Mouse (Mus musculus) c-Kit-negative CD71-positive TER-119-positive erythroid progenitor cells, embryonic 14.5 days (primary cell): ENCODE measurements around the gene Hspe1.
"Not testable (repeated sequence)": the region's sequence is repeated elsewhere in the genome, so short reads cannot be mapped to it uniquely, and the experiment has no call there.

Experiments
- DNase-seq: peaks from one replicate; pipeline ENCODE4 v3.0.0-alpha.2; 2013; ENCODE audit warnings: low read depth, low spot score

Gene Hspe1

DNA sequence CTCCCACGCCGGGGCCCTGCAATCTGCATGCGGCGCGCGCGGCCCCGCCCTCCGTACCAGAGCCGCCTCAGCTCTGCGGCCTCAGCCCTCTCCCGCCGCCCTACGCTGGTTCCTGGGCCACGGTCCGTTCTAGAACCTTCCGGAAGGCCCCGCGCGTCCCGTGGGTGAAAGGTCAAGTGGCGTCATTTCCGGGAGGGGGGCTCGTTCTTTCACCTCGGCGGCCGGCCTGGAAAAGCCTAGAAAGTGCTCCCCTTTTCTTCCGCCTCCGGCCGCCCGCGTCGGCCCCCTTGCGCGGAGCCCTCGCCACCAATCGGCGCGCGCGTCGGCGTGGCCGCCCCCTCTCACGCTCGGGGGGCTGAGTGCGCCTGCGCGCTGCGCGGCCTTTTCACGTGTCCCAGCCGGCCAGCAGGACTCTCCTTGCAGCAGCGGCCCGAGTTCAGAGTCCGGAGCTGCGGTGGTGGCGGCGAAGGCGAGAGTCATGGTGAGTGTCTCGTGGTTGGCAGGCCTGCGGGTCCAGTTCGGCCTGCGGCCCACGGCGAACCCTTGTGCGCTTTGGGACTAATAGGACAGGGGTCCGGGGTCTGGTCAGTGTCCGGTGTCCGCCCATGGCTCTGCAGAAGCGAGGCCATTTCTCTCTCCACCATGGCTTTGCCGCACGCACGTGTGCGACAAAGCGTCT lies at the start of gene Hspe1, which contains the start of gene Hspd1:
Gene Hspe1, plus strand, starts transcription at position 201 of the 679 bp plus-strand sequence.
Gene Hspd1, minus strand, starts transcription at position 312 of the 679 bp plus-strand sequence.
- DNase-seq: peak; percentile 80

- no peak for DNase-seq
These were observed 48.0 kb upstream of the Hspe1 start for GRCm38 (mm10) chr1:55039944-55040343.

- no peak for DNase-seq
These were observed 46.2 kb upstream of the Hspe1 start for GRCm38 (mm10) chr1:55041691-55042090.

GRCm38 (mm10) chr1:55042246-55042645 lies 45.7 kb upstream of the Hspe1 start:
- DNase-seq: no peak

GRCm38 (mm10) chr1:55043164-55043563 lies 44.8 kb upstream of the Hspe1 start:
- no peak for DNase-seq

DNA sequence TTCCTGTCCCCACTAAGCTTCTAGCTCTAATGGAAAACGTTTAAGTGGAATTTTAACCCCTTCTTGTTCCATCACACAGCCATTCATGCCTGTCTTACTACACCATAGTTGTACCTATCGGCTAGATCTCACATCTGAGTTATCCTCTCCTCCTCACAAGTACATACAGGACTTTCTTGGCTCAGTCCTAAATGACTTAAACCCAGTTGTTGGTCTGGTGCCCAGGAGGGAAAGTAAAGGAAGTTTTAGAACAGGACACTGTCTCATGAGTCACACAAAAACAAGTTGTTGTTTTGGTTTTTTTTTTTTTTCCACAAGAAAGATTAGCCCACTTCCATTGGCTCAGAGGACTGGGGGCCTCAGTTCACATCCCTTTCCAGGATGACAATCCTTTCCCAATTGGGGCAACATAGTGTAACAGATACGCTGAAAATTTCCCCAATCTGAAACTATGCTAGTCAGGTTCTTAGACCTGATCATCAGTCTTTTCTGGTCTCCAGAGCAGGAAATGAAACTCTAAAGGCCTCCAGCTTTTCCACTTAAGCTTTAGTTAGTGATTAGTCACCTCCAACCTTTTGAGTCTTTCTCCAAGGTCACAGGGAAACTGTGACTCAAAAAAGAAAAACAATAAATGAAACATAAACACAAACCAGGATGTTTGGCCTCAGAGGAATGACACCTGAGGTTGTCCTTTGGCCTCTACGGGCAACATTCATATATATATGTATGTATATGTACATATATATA lies 38.9 kb upstream of the Hspe1 start:
- DNase-seq: no peak

DNA sequence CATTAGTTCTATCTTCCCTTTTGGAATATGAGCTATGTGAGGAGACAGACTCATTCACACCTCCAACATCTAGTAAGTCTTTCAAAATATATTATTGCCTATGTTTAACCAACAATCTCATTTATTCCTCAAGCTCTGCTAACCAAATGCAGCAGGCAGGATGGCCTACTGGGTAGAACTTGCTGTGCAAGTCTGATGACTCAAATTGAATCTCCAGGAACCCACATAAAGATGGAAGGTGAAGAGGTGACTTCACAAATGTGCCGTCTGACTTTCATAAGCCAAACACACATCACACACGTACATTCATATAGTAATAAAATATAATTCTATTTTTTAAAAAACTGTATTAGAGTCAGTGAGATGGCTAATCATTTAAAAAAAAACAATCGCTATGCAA lies 36.3 kb upstream of the Hspe1 start:
- no peak for DNase-seq

- peak; percentile 96 for DNase-seq
These were observed 35.5 kb upstream of the Hspe1 start, which contains the start of gene Coq10b for GRCm38 (mm10) chr1:55052355-55052953. Gene Coq10b (plus strand): TSS chr1:55052770.

DNA sequence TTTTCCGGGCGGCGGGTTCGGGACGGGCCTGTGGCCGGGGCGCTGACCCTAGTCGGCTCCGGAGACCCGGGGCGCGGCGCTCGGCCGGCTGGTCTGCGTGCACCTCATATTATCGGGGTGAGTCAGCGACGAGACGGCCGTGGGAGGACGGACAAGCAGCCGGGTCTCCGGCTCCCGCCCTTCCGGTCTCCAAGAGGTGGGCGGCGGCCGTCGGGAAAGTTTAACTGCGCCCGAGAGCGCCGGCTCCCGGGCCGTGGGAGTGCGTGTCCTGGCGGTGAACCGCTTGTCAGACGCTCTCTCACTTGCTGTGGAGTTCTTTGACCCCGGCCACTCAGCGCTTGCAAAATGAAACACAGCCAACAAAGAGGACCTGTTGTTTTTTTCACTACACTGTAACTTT lies 34.9 kb upstream of the Hspe1 start:
- peak; percentile 74 for DNase-seq

- DNase-seq: no peak
These were observed 34.3 kb upstream of the Hspe1 start for GRCm38 (mm10) chr1:55053596-55053995.

DNA sequence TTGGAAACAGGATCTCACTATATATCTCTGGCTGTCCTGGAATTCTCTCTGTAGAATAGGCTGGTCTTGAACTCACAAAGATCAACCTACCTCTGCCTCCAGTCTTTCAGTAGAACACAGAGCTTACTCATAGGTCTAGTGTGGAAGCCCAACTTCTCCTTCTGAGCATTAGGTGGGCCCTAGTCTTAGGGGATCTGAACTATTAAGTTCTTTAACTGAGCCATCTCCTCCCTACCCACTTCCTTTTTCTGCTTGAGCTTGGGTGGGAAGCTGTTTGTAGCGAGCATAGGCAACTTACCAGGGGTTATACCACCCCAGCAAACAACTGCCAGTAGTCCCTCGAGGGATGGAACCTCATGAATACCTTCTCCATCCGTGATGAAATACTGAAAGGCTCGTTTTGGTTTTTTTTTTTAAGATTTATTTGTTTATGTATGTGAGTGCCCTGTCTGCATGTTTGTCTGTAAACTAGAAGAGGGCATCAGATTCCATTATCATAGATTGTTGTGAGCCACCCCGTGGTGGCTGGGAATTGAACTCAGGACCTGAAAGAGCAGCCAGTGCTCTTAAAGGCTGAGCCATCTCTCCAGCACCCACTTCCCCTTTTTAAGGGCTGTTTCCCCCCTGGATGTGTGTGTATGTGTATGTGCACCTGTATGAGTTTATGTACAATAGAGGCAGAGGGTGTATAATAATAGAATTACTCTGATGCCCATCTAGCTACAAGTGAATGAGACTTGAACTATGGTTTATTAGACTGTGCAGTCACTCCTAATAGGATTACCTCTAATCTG lies 32.4 kb upstream of the Hspe1 start:
- DNase-seq: no peak

DNA sequence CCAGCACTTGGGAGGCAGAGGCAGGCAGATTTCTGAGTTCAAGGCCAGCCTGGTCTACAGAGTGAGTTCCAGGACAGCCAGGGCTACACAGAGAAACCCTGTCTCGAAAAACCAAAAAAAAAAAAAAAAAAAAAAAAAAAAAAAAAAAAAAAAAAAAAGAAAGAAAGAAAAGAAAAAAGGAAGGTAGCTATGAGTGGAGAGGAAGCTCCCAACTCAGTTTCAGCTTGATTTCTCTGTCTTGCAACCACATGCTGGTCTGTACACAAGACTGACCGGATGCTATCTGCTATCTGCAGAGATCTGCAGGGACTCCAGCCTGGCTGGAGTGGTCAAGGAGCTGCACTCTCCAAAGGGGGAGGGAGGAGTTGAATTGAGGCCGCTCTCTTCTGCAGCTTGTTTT lies 29.5 kb upstream of the Hspe1 start:
- not testable (repeated sequence) for DNase-seq

- no peak for DNase-seq
These were observed 26.8 kb upstream of the Hspe1 start for GRCm38 (mm10) chr1:55061099-55061498.

DNA sequence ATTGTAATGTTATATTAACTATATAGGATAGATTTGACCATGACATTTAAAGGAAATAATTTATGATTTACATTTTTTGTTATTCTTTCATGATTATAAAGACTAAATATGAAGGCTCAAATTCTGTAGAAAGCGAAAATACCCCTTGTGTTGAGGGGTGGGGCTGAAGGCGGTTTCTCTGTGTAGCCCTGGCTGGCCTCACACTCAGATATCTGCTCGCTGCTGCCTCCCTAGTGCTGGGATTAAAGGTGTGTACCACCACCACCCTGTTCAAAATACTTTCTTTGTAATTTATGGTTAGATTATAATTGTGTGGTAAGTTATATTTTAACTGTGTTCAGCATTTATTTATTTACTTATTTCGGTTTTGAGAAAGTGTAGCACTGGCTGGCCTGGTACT lies 26.2 kb upstream of the Hspe1 start:
- no peak for DNase-seq

GRCm38 (mm10) chr1:55072328-55072727 lies 15.6 kb upstream of the Hspe1 start:
- DNase-seq: not testable (repeated sequence)

DNA sequence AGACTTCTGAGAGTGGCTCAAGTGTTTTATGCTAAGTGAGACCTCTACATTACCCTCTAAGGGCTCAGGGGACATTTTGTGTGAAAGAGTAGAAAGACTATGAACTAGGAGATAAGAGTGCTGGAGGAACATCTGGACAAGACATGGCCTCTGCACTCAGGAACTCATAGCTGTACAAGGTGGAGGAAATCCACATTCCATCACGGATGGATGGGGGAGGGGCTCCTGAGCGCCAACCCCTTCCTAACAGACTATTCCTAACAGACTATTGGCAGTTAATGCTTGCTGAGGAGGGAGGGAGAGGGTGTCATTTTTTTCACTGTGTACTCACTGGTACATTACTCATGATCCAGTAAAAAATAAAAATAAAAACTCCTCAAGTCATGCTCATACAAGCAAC lies 13.2 kb upstream of the Hspe1 start:
- no peak for DNase-seq

GRCm38 (mm10) chr1:55075652-55076394 lies 12.1 kb upstream of the Hspe1 start:
- no peak for DNase-seq

- DNase-seq: no peak
These were observed 11.6 kb upstream of the Hspe1 start for GRCm38 (mm10) chr1:55076395-55076743.

- no peak for DNase-seq
These were observed 10.9 kb upstream of the Hspe1 start for GRCm38 (mm10) chr1:55076849-55077516.

- DNase-seq: no peak
These were observed 8.3 kb upstream of the Hspe1 start for GRCm38 (mm10) chr1:55079677-55080076.

DNA sequence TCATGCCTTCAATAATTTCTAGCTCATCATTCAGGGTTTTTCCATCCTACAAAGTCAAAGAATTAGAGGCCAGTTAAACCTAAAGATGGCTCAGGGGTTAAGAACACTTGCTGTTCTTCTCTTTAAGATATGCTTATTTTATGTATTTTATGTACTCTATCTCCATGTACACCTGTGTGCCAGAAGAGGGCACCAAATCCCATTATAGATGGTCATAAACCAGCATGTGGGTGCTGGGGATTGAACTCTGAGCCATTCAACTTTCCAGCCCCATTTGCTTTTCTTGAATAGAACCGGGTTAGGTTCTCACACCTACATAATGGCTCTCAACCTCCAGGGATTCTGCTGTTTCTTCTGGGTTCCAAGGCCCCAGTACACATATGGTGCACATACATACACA lies 5.8 kb upstream of the Hspe1 start:
- DNase-seq: no peak
